Mouse (Mus musculus) megakaryocyte, embryonic 14.5 days (primary cell): ENCODE data around the gene Mreg.

Source experiments
- FLI1 ChIP-seq: IDR thresholded peaks from 2 replicates; pipeline ENCODE4 v1.6.1; 2012; ENCODE audit warnings: low read length, inconsistent platforms, mixed read lengths
- GATA1 ChIP-seq: IDR thresholded peaks from 3 replicates; pipeline ENCODE4 v1.6.1; 2012; ENCODE audit warnings: mixed read lengths, low read length, inconsistent platforms, borderline replicate concordance

GRCm38 (mm10) chr1:72210803-72211679, 1.1 kb downstream of the Mreg start:
- no peak for TF ChIP-seq GATA1
- TF ChIP-seq FLI1: no peak
